Mouse (Mus musculus): Measurements from ENCODE around the gene Mcpt9. TPM values are rescaled to one million over a fixed set of nuclear protein-coding genes. Genes with fewer than 3 reads are reported as not detected.
"Not testable (repeated sequence)": the region's sequence is repeated elsewhere in the genome, so short reads cannot be mapped to it uniquely, and the experiment has no call there.

Gene Mcpt9
- polyA plus RNA-seq (2014; fragmentation: Nextera tagmentation; extraction: Ambion mirVana): not detected in 2 replicates

DNA sequence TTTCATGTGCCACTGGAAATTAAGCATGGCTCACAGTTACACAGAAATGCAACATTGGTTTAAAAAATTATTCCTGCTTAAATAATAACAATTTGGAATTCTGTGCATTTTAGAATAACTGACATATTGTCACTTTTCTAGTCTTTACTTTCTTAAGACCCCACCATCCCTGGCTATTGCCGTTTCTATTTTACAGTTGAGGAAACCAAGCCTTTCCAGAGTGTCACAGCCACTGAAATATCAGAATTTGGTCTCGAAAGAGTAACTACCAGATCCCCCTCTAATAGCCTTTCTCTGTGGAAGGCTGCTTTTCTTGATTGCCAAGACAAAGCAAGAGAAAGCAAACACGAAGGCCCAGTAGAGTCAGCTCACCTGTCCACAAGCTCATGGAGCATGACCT is at the start of gene Mcpt9:
Gene Mcpt9 (minus strand): TSS at position 101 of the 400 bp plus-strand sequence.
- not testable (repeated sequence) for ATAC-seq (ENCODE audit: insufficient read depth); H3K4me3 ChIP-seq (ENCODE audit: low read depth, low read length); H3K9ac ChIP-seq; H3K4me2 ChIP-seq; H3K27me3 ChIP-seq (ENCODE audit: insufficient read depth, low read length); H3K36me3 ChIP-seq (ENCODE audit: insufficient read depth); DNase-seq; H3K27ac ChIP-seq (ENCODE audit: low read depth); H3K4me1 ChIP-seq (ENCODE audit: insufficient read depth); H3K9me3 ChIP-seq (ENCODE audit: low read depth, low read length)
- WGBS: 72% methylated on average over 3 of the region's 3 CpGs

DNA sequence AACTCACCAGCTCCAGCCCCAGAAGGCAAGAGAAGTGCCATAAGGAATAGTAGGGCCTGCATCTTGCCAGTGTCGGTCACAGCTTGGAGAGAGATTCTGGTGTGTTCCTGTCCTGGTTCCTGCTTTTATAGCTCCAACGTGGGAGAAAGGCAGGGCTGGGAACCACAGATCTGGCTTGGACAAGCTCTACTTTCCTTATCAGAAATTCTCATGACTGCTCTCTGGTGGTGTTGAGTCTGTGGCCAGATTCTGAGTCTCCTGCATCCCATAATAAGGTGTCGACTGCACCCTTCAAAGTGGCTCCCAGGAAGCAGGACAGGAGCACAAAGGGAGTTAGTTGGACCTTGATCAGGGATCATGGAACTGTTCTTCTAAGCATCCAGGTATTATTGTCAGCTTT is 31.9 kb upstream of the Mcpt9 start, which contains the start of gene Mcpt4:
Gene Mcpt4 (minus strand): TSS at position 101 of the 400 bp plus-strand sequence.
- H3K36me3 ChIP-seq (ENCODE audit: insufficient read depth); H3K9ac ChIP-seq; DNase-seq; H3K4me3 ChIP-seq (ENCODE audit: low read depth, low read length); H3K4me2 ChIP-seq; H3K4me1 ChIP-seq (ENCODE audit: insufficient read depth); H3K27me3 ChIP-seq (ENCODE audit: insufficient read depth, low read length); H3K27ac ChIP-seq (ENCODE audit: low read depth); ATAC-seq (ENCODE audit: insufficient read depth); H3K9me3 ChIP-seq (ENCODE audit: low read depth, low read length): not testable (repeated sequence)
- 69% methylated on average over 3 of the region's 3 CpGs for WGBS

DNA sequence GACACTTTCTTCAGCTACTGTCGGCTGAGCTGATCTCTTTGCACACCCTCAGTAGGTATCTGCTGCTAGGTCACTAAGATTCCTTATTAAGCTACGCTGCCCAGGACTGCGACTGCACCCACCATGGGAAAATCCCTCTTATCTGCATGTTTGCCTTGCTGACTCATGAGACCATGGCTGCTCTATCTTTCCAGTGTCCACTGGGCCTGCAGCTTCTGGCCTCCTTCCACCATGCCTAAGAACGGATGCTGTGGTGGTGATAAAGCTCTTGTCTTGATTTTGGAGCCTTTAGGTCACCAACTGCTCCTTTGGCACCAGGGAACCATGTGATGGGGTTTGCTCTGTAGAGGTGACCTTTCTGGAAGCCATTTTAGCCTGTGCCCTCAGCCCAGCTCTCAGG is 27.4 kb upstream of the Mcpt9 start:
- ATAC-seq (ENCODE audit: insufficient read depth) (no peak), DNase-seq (no peak)
- H3K4me1 ChIP-seq (ENCODE audit: insufficient read depth): no peaks in the 10 kb centered on the region
- 74% methylated on average over 4 of the region's 4 CpGs for WGBS
- no peak overlapping the region for H3K9ac ChIP-seq
- no peaks in the 10 kb centered on the region for H3K9me3 ChIP-seq (ENCODE audit: low read depth, low read length)
- no peak for TF ChIP-seq CTCF (IDR thresholded peaks at IDR 0.05; ENCODE audit: low read depth)
- H3K27ac ChIP-seq (ENCODE audit: low read depth): no peak overlapping the region
- no peaks in the 10 kb centered on the region for H3K27me3 ChIP-seq (ENCODE audit: insufficient read depth, low read length)
- no peaks in the 10 kb centered on the region for H3K36me3 ChIP-seq (ENCODE audit: insufficient read depth)
- H3K4me2 ChIP-seq: no peak overlapping the region
- no peak overlapping the region for H3K4me3 ChIP-seq (ENCODE audit: low read depth, low read length)

DNA sequence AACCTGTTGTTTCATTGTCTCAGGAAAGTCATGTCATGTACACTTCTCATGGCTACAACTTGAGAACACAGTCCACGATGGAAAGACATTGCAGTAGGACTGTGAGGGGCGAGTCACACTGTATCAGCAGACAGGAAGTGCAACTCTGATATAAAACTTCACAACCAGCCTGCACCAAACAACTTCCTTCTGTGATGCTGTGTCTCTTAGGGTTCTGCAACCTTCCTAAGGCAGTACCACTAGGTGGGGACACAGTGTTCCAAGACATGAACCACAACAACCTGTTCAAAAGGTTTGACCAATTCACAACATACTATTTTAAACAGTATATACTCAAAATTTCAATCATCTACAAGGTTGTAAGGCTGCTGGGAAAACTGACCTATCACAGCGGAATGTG is 25.1 kb upstream of the Mcpt9 start:
- DNase-seq: no peak
- H3K36me3 ChIP-seq (ENCODE audit: insufficient read depth): no peaks in the 10 kb centered on the region
- H3K9me3 ChIP-seq (ENCODE audit: low read depth, low read length): no peaks in the 10 kb centered on the region
- ATAC-seq (ENCODE audit: insufficient read depth): no peak
- H3K4me3 ChIP-seq (ENCODE audit: low read depth, low read length): no peak overlapping the region
- no peak overlapping the region for H3K27ac ChIP-seq (ENCODE audit: low read depth)
- WGBS: 68% methylated on average over 3 of the region's 3 CpGs
- TF ChIP-seq CTCF (IDR thresholded peaks at IDR 0.05; ENCODE audit: low read depth): no peak
- H3K27me3 ChIP-seq (ENCODE audit: insufficient read depth, low read length): no peaks in the 10 kb centered on the region
- no peaks in the 10 kb centered on the region for H3K4me1 ChIP-seq (ENCODE audit: insufficient read depth)
- no peak overlapping the region for H3K9ac ChIP-seq
- H3K4me2 ChIP-seq: no peak overlapping the region

DNA sequence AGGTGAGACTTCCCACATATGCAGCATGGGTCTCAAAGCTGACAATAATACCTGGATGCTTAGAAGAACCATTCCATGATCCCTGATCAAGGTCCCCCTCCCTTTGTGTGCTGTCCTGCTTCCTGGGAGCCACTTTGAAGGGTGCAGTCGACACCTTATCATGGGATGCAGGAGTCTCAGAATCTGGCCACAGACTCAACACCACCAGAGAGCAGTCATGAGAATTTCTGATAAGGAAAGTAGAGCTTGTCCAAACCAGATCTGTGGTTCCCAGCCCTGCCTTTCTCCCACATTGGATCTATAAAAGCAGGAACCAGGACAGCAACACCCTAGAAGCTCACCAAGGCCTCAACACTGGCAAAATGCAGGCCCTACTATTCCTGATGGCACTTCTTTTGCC is 11.5 kb upstream of the Mcpt9 start, which contains the start of gene Mcpt2:
Gene Mcpt2 (plus strand): TSS at position 250 of the 400 bp plus-strand sequence.
- not testable (repeated sequence) for H3K4me1 ChIP-seq (ENCODE audit: insufficient read depth); H3K27ac ChIP-seq (ENCODE audit: low read depth); H3K9me3 ChIP-seq (ENCODE audit: low read depth, low read length); H3K27me3 ChIP-seq (ENCODE audit: insufficient read depth, low read length); H3K36me3 ChIP-seq (ENCODE audit: insufficient read depth); H3K9ac ChIP-seq; DNase-seq; H3K4me3 ChIP-seq (ENCODE audit: low read depth, low read length); H3K4me2 ChIP-seq; ATAC-seq (ENCODE audit: insufficient read depth)
- 80% methylated on average over 1 of the region's 1 CpGs for WGBS

DNA sequence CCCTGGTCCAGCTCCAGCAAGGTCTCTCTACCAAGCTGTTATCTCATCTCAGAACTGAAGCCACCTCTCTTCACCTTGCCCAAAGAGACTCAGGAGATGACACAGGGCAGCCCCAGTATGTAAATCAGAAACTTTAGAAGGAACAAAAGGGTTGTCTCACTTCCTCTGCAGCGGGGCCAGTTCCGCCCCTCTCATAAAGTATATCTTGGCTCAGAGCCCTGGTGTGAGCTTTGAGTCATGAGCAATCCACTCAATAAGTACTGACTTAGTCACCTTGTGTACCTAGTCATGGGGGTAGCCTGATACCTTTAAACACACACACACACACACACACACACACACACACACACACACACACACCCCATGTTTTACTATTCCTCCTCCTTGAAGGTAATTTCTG is 4.1 kb upstream of the Mcpt9 start:
- WGBS: 59% methylated on average over 2 of the region's 2 CpGs
- H3K9me3 ChIP-seq (ENCODE audit: low read depth, low read length): no peaks in the 10 kb centered on the region
- peak; percentile 38 for DNase-seq
- ATAC-seq (ENCODE audit: insufficient read depth): no peak
- H3K9ac ChIP-seq: no peak overlapping the region
- no peaks in the 10 kb centered on the region for H3K4me1 ChIP-seq (ENCODE audit: insufficient read depth)
- H3K27me3 ChIP-seq (ENCODE audit: insufficient read depth, low read length): no peaks in the 10 kb centered on the region
- no peak overlapping the region for H3K4me2 ChIP-seq
- no peak overlapping the region for H3K4me3 ChIP-seq (ENCODE audit: low read depth, low read length)
- no peak overlapping the region for H3K27ac ChIP-seq (ENCODE audit: low read depth)
- TF ChIP-seq CTCF (IDR thresholded peaks at IDR 0.05; ENCODE audit: low read depth): no peak
- no peaks in the 10 kb centered on the region for H3K36me3 ChIP-seq (ENCODE audit: insufficient read depth)

DNA sequence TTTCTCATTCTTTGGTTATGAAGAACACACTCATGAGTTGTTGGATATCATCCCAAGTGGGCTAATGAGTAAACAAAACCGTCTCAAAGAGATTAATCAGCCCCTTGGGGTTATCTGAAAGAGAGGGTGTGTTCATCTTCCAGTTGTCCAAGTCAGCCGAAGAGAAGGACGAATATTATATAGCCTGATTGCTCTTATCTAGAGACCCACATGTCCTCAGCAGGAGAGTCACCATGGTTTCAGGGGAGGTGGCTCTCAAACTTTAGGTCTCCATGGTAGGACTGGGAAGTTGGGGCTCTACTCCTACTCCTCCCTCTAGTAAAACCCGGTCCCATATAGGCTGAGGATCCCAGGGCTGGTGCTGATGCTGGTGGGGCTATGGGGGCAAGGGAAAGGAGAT is 9.0 kb downstream of the Mcpt9 start:
- 53% methylated on average over 3 of the region's 4 CpGs for WGBS
- H3K9ac ChIP-seq; H3K4me2 ChIP-seq; H3K36me3 ChIP-seq (ENCODE audit: insufficient read depth); H3K4me3 ChIP-seq (ENCODE audit: low read depth, low read length); ATAC-seq (ENCODE audit: insufficient read depth); H3K27ac ChIP-seq (ENCODE audit: low read depth); H3K27me3 ChIP-seq (ENCODE audit: insufficient read depth, low read length); H3K9me3 ChIP-seq (ENCODE audit: low read depth, low read length); DNase-seq; H3K4me1 ChIP-seq (ENCODE audit: insufficient read depth): not testable (repeated sequence)

DNA sequence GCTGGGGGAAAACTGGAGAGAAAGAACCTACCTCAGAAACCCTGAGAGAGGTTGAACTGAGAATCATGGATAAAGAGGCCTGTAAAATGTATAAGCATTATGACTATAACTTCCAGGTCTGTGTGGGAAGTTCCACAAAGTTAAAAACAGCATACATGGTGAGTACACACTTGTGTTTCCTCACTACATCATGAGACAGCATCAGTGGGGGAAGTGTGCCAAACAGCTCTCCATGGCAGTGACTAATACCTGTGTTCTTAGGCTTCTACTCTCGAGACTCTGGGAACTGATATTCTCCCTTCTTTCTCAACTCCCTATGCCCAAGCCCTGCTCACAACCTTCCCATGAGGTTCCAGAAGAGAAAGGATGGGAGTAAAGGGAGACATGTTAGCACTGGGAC is 10.8 kb downstream of the Mcpt9 start:
- DNase-seq (no peak), ATAC-seq (ENCODE audit: insufficient read depth) (no peak)
- no peaks in the 10 kb centered on the region for H3K9me3 ChIP-seq (ENCODE audit: low read depth, low read length)
- no peak overlapping the region for H3K27ac ChIP-seq (ENCODE audit: low read depth)
- no peak overlapping the region for H3K4me3 ChIP-seq (ENCODE audit: low read depth, low read length)
- no peaks in the 10 kb centered on the region for H3K36me3 ChIP-seq (ENCODE audit: insufficient read depth)
- 47% methylated on average over 1 of the region's 1 CpGs for WGBS
- no peak overlapping the region for H3K4me2 ChIP-seq
- H3K27me3 ChIP-seq (ENCODE audit: insufficient read depth, low read length): no peaks in the 10 kb centered on the region
- H3K4me1 ChIP-seq (ENCODE audit: insufficient read depth): no peaks in the 10 kb centered on the region
- H3K9ac ChIP-seq: no peak overlapping the region
- no peak for TF ChIP-seq CTCF (IDR thresholded peaks at IDR 0.05; ENCODE audit: low read depth)

DNA sequence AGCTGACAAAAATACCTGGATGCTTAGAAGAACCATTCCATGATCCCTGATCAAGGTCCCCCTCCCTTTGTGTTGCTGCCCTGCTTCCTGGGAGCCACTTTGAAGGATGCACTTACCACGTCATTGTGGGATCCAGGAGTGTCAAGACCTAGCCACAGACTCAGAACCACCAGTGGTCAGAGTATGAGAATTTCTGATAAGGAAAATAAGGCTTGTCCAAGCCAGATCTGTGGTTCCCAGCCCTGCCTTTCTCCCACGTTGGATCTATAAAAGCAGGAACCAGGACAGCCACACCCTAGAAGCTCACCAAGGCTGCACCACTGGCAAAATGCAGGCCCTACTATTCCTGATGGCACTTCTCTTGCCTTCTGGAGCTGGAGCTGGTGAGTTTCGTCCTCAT is 12.6 kb downstream of the Mcpt9 start, which contains the start of gene Mcpt1:
Gene Mcpt1 (plus strand): TSS at position 301 of the 400 bp plus-strand sequence.
- 65% methylated on average over 3 of the region's 3 CpGs for WGBS
- H3K9ac ChIP-seq; DNase-seq; H3K27ac ChIP-seq (ENCODE audit: low read depth); H3K4me2 ChIP-seq; H3K4me1 ChIP-seq (ENCODE audit: insufficient read depth); H3K27me3 ChIP-seq (ENCODE audit: insufficient read depth, low read length); H3K36me3 ChIP-seq (ENCODE audit: insufficient read depth); ATAC-seq (ENCODE audit: insufficient read depth); H3K9me3 ChIP-seq (ENCODE audit: low read depth, low read length); H3K4me3 ChIP-seq (ENCODE audit: low read depth, low read length): not testable (repeated sequence)

Data from lung, embryonic 14.5 days (tissue).